Mouse (Mus musculus) lung, postnatal 0 days (tissue): ENCODE measurements around the gene Mast3.

Source experiments
- CTCF ChIP-seq: IDR thresholded peaks from 2 replicates; pipeline ENCODE4 v1.5.1; 2016; ENCODE audit warnings: antibody characterized with exemption, mild to moderate bottlenecking
- EP300 ChIP-seq: IDR thresholded peaks from 2 replicates; pipeline ENCODE4 v1.6.1; 2016; ENCODE audit warnings: antibody characterized with exemption, mild to moderate bottlenecking, control low read depth

DNA sequence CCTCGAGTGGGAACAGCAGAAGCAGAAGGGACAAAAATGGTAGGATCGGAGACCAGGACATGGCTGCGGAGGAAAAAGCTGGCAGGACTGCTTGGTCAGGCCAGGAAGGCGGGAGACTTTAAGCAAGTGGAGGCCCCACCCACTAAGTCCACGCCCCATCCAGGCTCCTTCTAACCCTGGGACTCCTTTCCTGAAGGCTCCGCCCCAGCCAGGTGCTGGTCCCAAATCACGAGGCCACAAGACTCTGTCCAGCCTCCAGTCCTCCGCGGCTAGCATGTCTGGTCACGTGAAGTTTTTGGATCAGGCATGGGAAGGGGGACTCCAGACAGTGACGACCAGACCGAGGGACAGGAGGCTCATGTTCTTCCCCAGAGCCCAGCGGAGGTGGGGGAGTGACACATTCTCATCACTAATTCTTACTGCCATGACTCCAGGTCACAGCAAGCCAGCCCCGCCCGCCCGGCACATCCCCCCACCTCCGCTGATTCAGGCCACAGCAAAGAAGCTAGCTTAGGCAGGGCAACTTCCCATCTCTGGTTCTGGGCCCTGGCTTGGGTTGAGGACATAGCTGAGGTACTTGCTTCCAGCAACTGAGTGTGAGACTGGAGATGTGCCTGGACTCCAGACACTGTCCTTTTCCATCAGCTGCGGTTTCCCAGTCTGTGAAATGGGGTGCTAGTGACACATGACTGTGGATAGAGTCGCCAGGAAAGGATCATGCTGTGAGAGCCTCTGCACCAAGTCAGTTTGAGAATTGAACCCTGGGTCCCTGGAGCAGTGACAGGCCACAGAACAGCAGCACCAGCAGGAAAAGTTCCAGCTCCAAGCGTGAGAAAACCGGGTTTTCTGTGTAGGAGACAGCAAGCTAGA lies 38.0 kb downstream of the Mast3 start:
- TF ChIP-seq CTCF (no peak), EP300 (no peak)
